Mouse (Mus musculus) forebrain, embryonic 12.5 days (tissue): ENCODE measurements at regions not wholly inside any gene's neighbourhood (a gene's known extent, or its start where the extent isn't known, plus 50 kb on each side); places are given as distances from the start of the nearest gene placed in this dataset.

Experiments used
- ATAC-seq: fragments of 200-750 bp; cut with Nextera tagmentation; 2 replicates; pipeline ENCODE4 v1.8.0; 2017; ENCODE audit warnings: moderate TSS enrichment; ENCODE audit not compliant: low FRiP score
- H3K27ac ChIP-seq: fragments of 300-500 bp; sonication (generic); 2 replicates; pipeline ENCODE4 v1.5.1; 2016; ENCODE audit warnings: mild to moderate bottlenecking
- H3K27me3 ChIP-seq: fragments of 300-500 bp; sonication (generic); 2 replicates; pipeline ENCODE4 v1.6.1; 2016; ENCODE audit warnings: mild to moderate bottlenecking
- H3K36me3 ChIP-seq: fragments of 300-500 bp; sonication (generic); replicated peaks from 2 replicates; pipeline ENCODE4 v1.6.1; 2016; ENCODE audit warnings: mild to moderate bottlenecking
- H3K4me1 ChIP-seq: fragments of 300-500 bp; sonication (generic); 2 replicates; pipeline ENCODE4 v1.6.1; 2016
- H3K4me2 ChIP-seq: fragments of 300-500 bp; sonication (generic); 2 replicates; pipeline ENCODE4 v1.6.1; 2016; ENCODE audit warnings: mild to moderate bottlenecking, moderate library complexity
- H3K4me3 ChIP-seq: fragments of 300-500 bp; sonication (generic); replicated peaks from 2 replicates; pipeline ENCODE4 v1.5.1; 2016; ENCODE audit warnings: mild to moderate bottlenecking
- H3K9ac ChIP-seq: fragments of 300-500 bp; sonication (generic); 2 replicates; pipeline ENCODE4 v1.6.1; 2016; ENCODE audit warnings: mild to moderate bottlenecking
- H3K9me3 ChIP-seq: fragments of 300-500 bp; sonication (generic); 2 replicates; pipeline ENCODE4 v1.6.1; 2016
- WGBS: fragments of 180-500 bp; shearing (Covaris S2); methylation state at CpG from one replicate; pipeline ENCODE4 v1.1.7; 2016; 5-methylcytosine and 5-hydroxymethylcytosine counted together

GRCm38 (mm10) chr11:43952151-43952550, 51.1 kb upstream of the Adra1b start:
- Histone ChIP-seq H3K27ac (no peak overlapping the region), H3K4me1 (no peaks in the 10 kb centered on the region), H3K36me3 (no peaks in the 10 kb centered on the region), H3K9ac (no peak overlapping the region), H3K27me3 (no peaks in the 10 kb centered on the region), H3K9me3 (no peaks in the 10 kb centered on the region), H3K4me2 (no peak overlapping the region), H3K4me3 (no peak overlapping the region)
- ATAC-seq = no peak
- WGBS = 83% methylated on average over 1 of the region's 1 CpGs

GRCm38 (mm10) chr11:43958241-43958975, 57.4 kb upstream of the Adra1b start:
- Histone ChIP-seq H3K27me3 (no peaks in the 10 kb centered on the region), H3K9me3 (no peaks in the 10 kb centered on the region), H3K36me3 (no peaks in the 10 kb centered on the region), H3K4me3 (no peak overlapping the region), H3K4me1 (no peaks in the 10 kb centered on the region), H3K9ac (no peak overlapping the region), H3K27ac (no peak overlapping the region), H3K4me2 (no peak overlapping the region)
- no peak for ATAC-seq
- 48% methylated on average over 3 of the region's 3 CpGs for WGBS

- Histone ChIP-seq H3K4me3 (no peak overlapping the region), H3K9ac (no peak overlapping the region), H3K4me1 (no peaks in the 10 kb centered on the region), H3K27me3 (no peaks in the 10 kb centered on the region), H3K36me3 (no peaks in the 10 kb centered on the region), H3K27ac (no peak overlapping the region), H3K4me2 (no peak overlapping the region), H3K9me3 (no peaks in the 10 kb centered on the region)
- 63% methylated on average over 2 of the region's 2 CpGs for WGBS
- ATAC-seq = no peak
These were observed 57.9 kb upstream of the Adra1b start for GRCm38 (mm10) chr11:43958976-43959315.

- Histone ChIP-seq H3K9ac (no peak overlapping the region), H3K4me3 (no peak overlapping the region), H3K9me3 (no peaks in the 10 kb centered on the region), H3K27ac (no peak overlapping the region), H3K36me3 (no peaks in the 10 kb centered on the region), H3K27me3 (no peaks in the 10 kb centered on the region), H3K4me2 (no peak overlapping the region), H3K4me1 (no peaks in the 10 kb centered on the region)
- 58% methylated on average over 5 of the region's 5 CpGs for WGBS
- ATAC-seq = no peak
These were observed 59.5 kb upstream of the Adra1b start for GRCm38 (mm10) chr11:43960348-43961105.

- no peaks in the 10 kb centered on the region for H3K4me1 ChIP-seq
- no peaks in the 10 kb centered on the region for H3K36me3 ChIP-seq
These were observed 60.5 kb upstream of the Adra1b start for GRCm38 (mm10) chr11:43961398-43962070.

GRCm38 (mm10) chr11:43967764-43968163, 66.8 kb upstream of the Adra1b start:
- ATAC-seq = no peak
- no peaks in the 10 kb centered on the region for H3K4me1 ChIP-seq
- no peak overlapping the region for H3K9ac ChIP-seq
- H3K9me3 ChIP-seq = no peaks in the 10 kb centered on the region
- no peaks in the 10 kb centered on the region for H3K27me3 ChIP-seq
- no peaks in the 10 kb centered on the region for H3K36me3 ChIP-seq
- no peak overlapping the region for H3K4me3 ChIP-seq
- WGBS = 93% methylated on average over 1 of the region's 1 CpGs
- no peak overlapping the region for H3K4me2 ChIP-seq
- H3K27ac ChIP-seq = no peak overlapping the region

More at GRCm38 (mm10) chr11:43961398-43962070, 60.5 kb upstream of the Adra1b start:
- H3K9ac ChIP-seq = no peak overlapping the region
- H3K27me3 ChIP-seq = no peaks in the 10 kb centered on the region
- 87% methylated on average over 6 of the region's 6 CpGs for WGBS
- no peaks in the 10 kb centered on the region for H3K9me3 ChIP-seq
- no peak for ATAC-seq
- H3K27ac ChIP-seq = no peak overlapping the region
- H3K4me3 ChIP-seq = no peak overlapping the region
- no peak overlapping the region for H3K4me2 ChIP-seq

- no peaks in the 10 kb centered on the region for H3K36me3 ChIP-seq
- no peaks in the 10 kb centered on the region for H3K9me3 ChIP-seq
- WGBS = 80% methylated on average over 3 of the region's 3 CpGs
- no peak for ATAC-seq
- no peak overlapping the region for H3K27ac ChIP-seq
- no peak overlapping the region for H3K4me3 ChIP-seq
- H3K4me1 ChIP-seq = no peaks in the 10 kb centered on the region
- H3K9ac ChIP-seq = no peak overlapping the region
- no peak overlapping the region for H3K4me2 ChIP-seq
- H3K27me3 ChIP-seq = no peaks in the 10 kb centered on the region; the same call in 1 of the 2 replicates
These were observed 70.9 kb upstream of the Adra1b start for GRCm38 (mm10) chr11:43971886-43972285.

- H3K4me3 ChIP-seq = no peak overlapping the region
- H3K9me3 ChIP-seq = no peaks in the 10 kb centered on the region
- no peak overlapping the region for H3K9ac ChIP-seq
- H3K27me3 ChIP-seq = peaks cover 2% of the 10 kb centered on the region
- ATAC-seq = no peak
- H3K36me3 ChIP-seq = no peaks in the 10 kb centered on the region
- no peak overlapping the region for H3K27ac ChIP-seq
- no peak overlapping the region for H3K4me2 ChIP-seq
- 0 out of 2 replicates have a peak, but pooled peaks cover 5% of the 10 kb centered on the region for H3K4me1 ChIP-seq
- 66% methylated on average over 4 of the region's 4 CpGs for WGBS
These were observed 75.0 kb upstream of the Adra1b start for GRCm38 (mm10) chr11:43976024-43976423.

- Histone ChIP-seq H3K9ac (no peak overlapping the region), H3K4me3 (no peak overlapping the region), H3K9me3 (no peaks in the 10 kb centered on the region), H3K36me3 (no peaks in the 10 kb centered on the region), H3K27me3 (peaks cover 4% of the 10 kb centered on the region), H3K4me1 (0 out of 2 replicates have a peak, but pooled peaks cover 5% of the 10 kb centered on the region), H3K4me2 (no peak overlapping the region), H3K27ac (no peak overlapping the region)
- WGBS = 53% methylated on average over 7 of the region's 7 CpGs
- ATAC-seq = no peak
These were observed 78.4 kb upstream of the Adra1b start for GRCm38 (mm10) chr11:43979406-43979805.

GRCm38 (mm10) chr11:43980444-43980843, 79.4 kb upstream of the Adra1b start:
- Histone ChIP-seq H3K4me3 (no peak overlapping the region), H3K4me2 (no peak overlapping the region), H3K4me1 (0 out of 2 replicates have a peak, but pooled peaks cover 5% of the 10 kb centered on the region), H3K27ac (no peak overlapping the region), H3K36me3 (no peaks in the 10 kb centered on the region), H3K9me3 (no peaks in the 10 kb centered on the region), H3K27me3 (peaks cover 4% of the 10 kb centered on the region), H3K9ac (no peak overlapping the region)
- no peak for ATAC-seq
- WGBS = 73% methylated on average over 4 of the region's 4 CpGs

GRCm38 (mm10) chr11:43989911-43990430, 89.0 kb upstream of the Adra1b start:
- ATAC-seq = no peak
- WGBS = 79% methylated on average over 1 of the region's 1 CpGs
- H3K4me1 ChIP-seq = no peaks in the 10 kb centered on the region

GRCm38 (mm10) chr11:43992011-43992471, 91.0 kb upstream of the Adra1b start:
- 75% methylated on average over 6 of the region's 6 CpGs for WGBS
- H3K27ac ChIP-seq = no peak overlapping the region
- H3K9ac ChIP-seq = no peak overlapping the region
- ATAC-seq = no peak
- no peaks in the 10 kb centered on the region for H3K36me3 ChIP-seq
- H3K27me3 ChIP-seq = no peaks in the 10 kb centered on the region
- H3K4me2 ChIP-seq = no peak overlapping the region
- H3K4me1 ChIP-seq = no peaks in the 10 kb centered on the region
- no peaks in the 10 kb centered on the region for H3K9me3 ChIP-seq
- no peak overlapping the region for H3K4me3 ChIP-seq

More at GRCm38 (mm10) chr11:43989911-43990430, 89.0 kb upstream of the Adra1b start:
- no peak overlapping the region for H3K4me3 ChIP-seq
- H3K27me3 ChIP-seq = no peaks in the 10 kb centered on the region
- no peaks in the 10 kb centered on the region for H3K9me3 ChIP-seq
- no peak overlapping the region for H3K4me2 ChIP-seq
- no peaks in the 10 kb centered on the region for H3K36me3 ChIP-seq
- H3K9ac ChIP-seq = no peak overlapping the region
- no peak overlapping the region for H3K27ac ChIP-seq
